Mouse (Mus musculus) brown adipose tissue, adult 24 weeks (tissue): ENCODE results near the gene Cdk1. TPM values are rescaled to one million over a fixed set of nuclear protein-coding genes. Genes with fewer than 3 reads are reported as not detected.

ENCODE experiments used
- H3K27ac ChIP-seq: fragments of 200-500 bp; replicated peaks from 2 replicates; pipeline ENCODE4 v1.5.1; 2012; ENCODE audit warnings: low read depth, mild to moderate bottlenecking, low read length
- H3K4me1 ChIP-seq: fragments of 200-500 bp; 2 replicates; pipeline ENCODE4 v1.6.1; 2012; ENCODE audit warnings: low read length, mixed read lengths; ENCODE audit not compliant: control insufficient read depth, insufficient read depth, insufficient read length
- H3K4me3 ChIP-seq: fragments of 200-500 bp; 2 replicates; pipeline ENCODE4 v1.5.1; 2012; ENCODE audit warnings: low read depth, mild to moderate bottlenecking, low read length, moderate library complexity; ENCODE audit not compliant: insufficient read depth
- polyA plus RNA-seq: library from polyadenylated mRNA; stranded (reverse); fragments of >200 nt; gene quantifications from 2 replicates; pipeline ENCODE4 v1.2.4, GENCODE M21; 2012; ENCODE audit not compliant: missing spikeins, insufficient read depth, insufficient read length

Gene Cdk1
- polyA plus RNA-seq, 1 experiment, result not detected

GRCm38 (mm10) chr10:69305600-69305999 lies 47.1 kb downstream of the Cdk1 start:
- H3K27ac ChIP-seq, result no peak overlapping the region
- H3K4me1 ChIP-seq, result peaks cover 4% of the 10 kb centered on the region; the same call in 1 of the 2 replicates
- no peak overlapping the region for H3K4me3 ChIP-seq

DNA sequence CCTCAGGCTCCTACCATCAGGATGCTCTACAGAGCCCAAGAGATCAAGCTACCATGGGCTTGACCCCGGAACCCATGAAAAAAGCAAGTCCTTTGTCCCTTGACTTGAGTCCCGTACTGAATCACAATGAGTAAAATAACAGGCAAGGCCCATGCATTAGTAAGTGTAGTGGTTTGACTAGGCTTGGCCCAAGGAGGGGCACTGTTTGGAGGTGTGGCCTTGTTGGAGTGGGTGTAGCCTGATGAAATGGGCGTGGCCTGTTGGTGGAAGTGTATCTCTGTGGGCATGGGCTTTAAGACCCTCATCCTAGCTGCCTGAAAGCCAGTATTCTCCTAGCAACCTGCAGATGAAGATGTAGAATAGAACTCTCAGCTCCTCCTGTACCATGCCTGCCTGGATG lies 47.9 kb downstream of the Cdk1 start:
- H3K4me3 ChIP-seq, result no peak overlapping the region
- H3K27ac ChIP-seq, result no peak overlapping the region
- peaks cover 4% of the 10 kb centered on the region; the same call in 1 of the 2 replicates for H3K4me1 ChIP-seq

GRCm38 (mm10) chr10:69302667-69303066 lies 50.1 kb downstream of the Cdk1 start:
- no peak overlapping the region for H3K4me3 ChIP-seq
- peaks cover 7% of the 10 kb centered on the region; the same call in 1 of the 2 replicates for H3K4me1 ChIP-seq
- no peak overlapping the region for H3K27ac ChIP-seq

GRCm38 (mm10) chr10:69299985-69300384 lies 52.8 kb downstream of the Cdk1 start:
- peak overlapping the region; percentile 35 for H3K27ac ChIP-seq
- peaks cover 3% of the 10 kb centered on the region; the same call in 1 of the 2 replicates for H3K4me1 ChIP-seq
- no peak overlapping the region for H3K4me3 ChIP-seq

- H3K27ac ChIP-seq, result no peak overlapping the region
Measured at GRCm38 (mm10) chr10:69295919-69296318, 56.8 kb downstream of the Cdk1 start.

GRCm38 (mm10) chr10:69290736-69291135 lies 62.0 kb downstream of the Cdk1 start:
- Histone ChIP-seq H3K4me3 (no peak overlapping the region), H3K4me1 (peaks cover 4% of the 10 kb centered on the region; the same call in 1 of the 2 replicates), H3K27ac (peak overlapping the region; percentile 14)

More at GRCm38 (mm10) chr10:69295919-69296318, 56.8 kb downstream of the Cdk1 start:
- Histone ChIP-seq H3K4me3 (no peak overlapping the region), H3K4me1 (peaks cover 3% of the 10 kb centered on the region; the same call in 1 of the 2 replicates)

- Histone ChIP-seq H3K27ac (no peak overlapping the region), H3K4me3 (no peak overlapping the region), H3K4me1 (peaks cover 4% of the 10 kb centered on the region; the same call in 1 of the 2 replicates)
Measured at GRCm38 (mm10) chr10:69288720-69289119, 64.0 kb downstream of the Cdk1 start.

GRCm38 (mm10) chr10:69288086-69288485 lies 64.7 kb downstream of the Cdk1 start:
- Histone ChIP-seq H3K4me1 (peaks cover 4% of the 10 kb centered on the region; the same call in 1 of the 2 replicates), H3K27ac (no peak overlapping the region), H3K4me3 (no peak overlapping the region)

GRCm38 (mm10) chr10:69286939-69287338 lies 65.8 kb downstream of the Cdk1 start:
- H3K27ac ChIP-seq, result peak overlapping the region; percentile 33
- no peak overlapping the region for H3K4me3 ChIP-seq

More at GRCm38 (mm10) chr10:69286939-69287338, 65.8 kb downstream of the Cdk1 start:
- H3K4me1 ChIP-seq, result peaks cover 4% of the 10 kb centered on the region; the same call in 1 of the 2 replicates

Other genes with a start within 250 kb of the Cdk1 start
- gene Rhobtb1, start 201.5 kb downstream of the Cdk1 start, polyA plus RNA-seq, result 4.5 and 4.8 TPM in 2 replicates
- 1.4 and 3.2 TPM in 2 replicates for gene A930033H14Rik, start 139.8 kb downstream of the Cdk1 start, polyA plus RNA-seq
- 1.5 and 6.5 TPM in 2 replicates for gene Ank3, start 45.8 kb upstream of the Cdk1 start, polyA plus RNA-seq